Mouse (Mus musculus): ENCODE results near the gene Mbtps2. TPM values are rescaled to one million over a fixed set of nuclear protein-coding genes. Genes with fewer than 3 reads are reported as not detected.

Gene Mbtps2
- total and polyA plus RNA-seq, 3 experiments, result 5.8 to 30.2 (median 12.4) TPM

- H3K4me2 ChIP-seq (ENCODE audit: insufficient read depth, low read depth, poor library complexity, severe bottlenecking), result peak overlapping the region; percentile 64; the same call in 1 of the 2 replicates
- in situ Hi-C loops (cut with MboI; ENCODE audit: low pct_ligation_motif_present, low pct_unique_long_range_greater_than_20kb, low sequenced_read_pairs) (no loop called here), dilution Hi-C loops (cut with MboI; ENCODE audit: extremely low pct_ligation_motif_present, extremely low pct_unique_long_range_greater_than_20kb, low sequenced_read_pairs) (no loop called here)
- H3K9me3 ChIP-seq (replicated peaks; ENCODE audit: low read length), result peaks cover 3% of the 10 kb centered on the region
- TF ChIP-seq MYC (IDR thresholded peaks at IDR 0.05; ENCODE audit: low read depth, low read length) (peak; percentile 41; the same call in 1 of the 2 replicates), JUND (conservative IDR thresholded peaks at IDR 0.05; ENCODE audit: low read depth, low read length) (no peak), CHD1 (IDR thresholded peaks at IDR 0.05; ENCODE audit: low read depth, low read length) (peak; percentile 51; the same call in 1 of the 2 replicates), MXI1 (IDR thresholded peaks at IDR 0.05; ENCODE audit: low read depth, low read length) (peak; percentile 74), BHLHE40 (IDR thresholded peaks at IDR 0.05; ENCODE audit: low read depth, low read length) (peak; percentile 70), JUN (IDR thresholded peaks at IDR 0.05; ENCODE audit: insufficient read depth, low read depth, low read length) (no peak), CHD2 (IDR thresholded peaks at IDR 0.05; ENCODE audit: low read length) (peak; percentile 13; the same call in 1 of the 2 replicates)
- no peak for DNase-seq (ENCODE audit: extremely low read depth)
- H3K27ac ChIP-seq (ENCODE audit: insufficient read depth, low read depth), result peak overlapping the region; percentile 96; the same call in 1 of the 2 replicates
- peak overlapping the region; percentile 61 to 100 (median 65) for H3K4me3 ChIP-seq (replicated peaks in 1 of 3; ENCODE audit: low read depth in 2 of 3, low read length in 2 of 3, poor library complexity in 1 of 3)
- H3K36me3 ChIP-seq (replicated peaks in 1 of 2; ENCODE audit: control insufficient read depth in 1 of 2, insufficient read depth in 1 of 2, low read length in 1 of 2), result peaks cover 0 to 10% of the 10 kb centered on the region in 2 experiments
- H3K27me3 ChIP-seq (replicated peaks), result no peaks in the 10 kb centered on the region
- H3K4me1 ChIP-seq (ENCODE audit: control insufficient read depth in 1 of 2, insufficient read depth in 2 of 2), result peaks cover 0 to 14% of the 10 kb centered on the region in 2 experiments; a peak in 2 of 4 replicates
- peaks cover 51% of the 10 kb centered on the region for H3K79me2 ChIP-seq (replicated peaks; ENCODE audit: control insufficient read depth, extremely low read depth, insufficient read depth, poor library complexity, severe bottlenecking)
- peak overlapping the region; percentile 91 for H3K9ac ChIP-seq (ENCODE audit: insufficient read depth, low read depth)
Measured at GRCm38 (mm10) chrX:157490769-157491144, 107.8 kb downstream of the Mbtps2 start.

DNA sequence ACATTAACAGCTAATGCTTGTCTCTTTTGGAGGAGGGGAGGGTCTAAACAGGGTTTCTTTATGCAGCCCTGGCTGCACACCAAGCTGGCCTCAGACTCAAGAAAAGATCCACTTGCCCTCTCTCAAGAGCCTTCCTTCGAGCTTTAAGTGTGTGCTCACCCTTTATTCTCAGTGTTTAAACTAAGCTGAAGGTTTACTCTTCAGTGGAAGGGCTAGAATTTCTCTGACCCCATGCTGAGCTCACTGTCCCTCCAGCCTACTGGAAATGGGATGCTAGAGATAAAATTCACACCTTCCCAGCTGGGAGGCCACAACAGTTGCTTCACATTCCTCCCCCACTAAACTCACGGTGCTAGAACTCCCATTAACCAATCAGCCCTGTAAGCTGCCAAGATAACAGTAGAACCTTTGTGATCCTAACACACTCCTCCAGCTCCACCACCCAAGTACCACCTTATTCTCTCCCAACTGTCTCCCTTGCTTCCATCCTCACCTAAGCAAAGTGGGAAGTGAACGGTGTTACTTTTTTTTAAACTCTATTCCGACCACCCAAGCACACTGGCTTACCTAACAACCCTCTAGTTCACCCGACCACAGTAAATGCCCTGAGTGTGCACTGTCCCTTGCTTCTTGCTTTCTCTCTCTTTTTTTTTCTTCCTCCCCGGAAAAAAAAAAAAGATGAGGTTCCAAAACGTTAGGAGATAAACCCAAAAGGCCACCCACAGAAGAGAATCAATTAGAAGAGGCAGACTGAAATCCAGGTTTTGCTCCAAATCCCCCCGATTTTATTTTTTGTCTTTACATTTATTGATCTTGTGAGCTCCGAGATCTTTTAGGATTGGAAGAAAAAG, 108.4 kb downstream of the Mbtps2 start:
- H3K79me2 ChIP-seq (replicated peaks; ENCODE audit: control insufficient read depth, extremely low read depth, insufficient read depth, poor library complexity, severe bottlenecking), result peaks cover 57% of the 10 kb centered on the region
- peaks cover 0 to 13% of the 10 kb centered on the region in 2 experiments for H3K36me3 ChIP-seq (replicated peaks in 1 of 2; ENCODE audit: control insufficient read depth in 1 of 2, insufficient read depth in 1 of 2, low read length in 1 of 2)
- H3K27me3 ChIP-seq (replicated peaks), result no peaks in the 10 kb centered on the region
- peak overlapping the region; percentile 45 for H3K27ac ChIP-seq (ENCODE audit: insufficient read depth, low read depth)
- peaks cover 3% of the 10 kb centered on the region for H3K9me3 ChIP-seq (replicated peaks; ENCODE audit: low read length)
- DNase-seq (ENCODE audit: extremely low read depth), result no peak
- peaks cover 0 to 15% of the 10 kb centered on the region in 2 experiments; a peak in 2 of 4 replicates for H3K4me1 ChIP-seq (ENCODE audit: control insufficient read depth in 1 of 2, insufficient read depth in 2 of 2)
- in situ Hi-C loops (cut with MboI; ENCODE audit: low pct_ligation_motif_present, low pct_unique_long_range_greater_than_20kb, low sequenced_read_pairs) (no loop called here), dilution Hi-C loops (cut with MboI; ENCODE audit: extremely low pct_ligation_motif_present, extremely low pct_unique_long_range_greater_than_20kb, low sequenced_read_pairs) (no loop called here)
- peak overlapping the region; percentile 64 for H3K4me2 ChIP-seq (ENCODE audit: insufficient read depth, low read depth, poor library complexity, severe bottlenecking)
- TF ChIP-seq ZNF384 (IDR thresholded peaks at IDR 0.05; ENCODE audit: low read depth, low read length) (peak; percentile 66), SIN3A (IDR thresholded peaks at IDR 0.05; ENCODE audit: low read length) (peak; percentile 11), KAT2A (IDR thresholded peaks at IDR 0.05; ENCODE audit: insufficient replicate concordance, low read length) (no peak), MAFK (IDR thresholded peaks at IDR 0.05; ENCODE audit: insufficient replicate concordance, low read length) (no peak), MEF2A (IDR thresholded peaks at IDR 0.05; ENCODE audit: borderline replicate concordance, low read depth, low read length) (no peak), NELFE (IDR thresholded peaks at IDR 0.05; ENCODE audit: low read depth, low read length) (no peak), POLR2A (IDR thresholded peaks at IDR 0.05; ENCODE audit: low read depth, low read length) (no peak)
- peak overlapping the region; percentile 61 to 100 (median 65) for H3K4me3 ChIP-seq (replicated peaks in 1 of 3; ENCODE audit: low read depth in 2 of 3, low read length in 2 of 3, poor library complexity in 1 of 3)
- peak overlapping the region; percentile 91 for H3K9ac ChIP-seq (ENCODE audit: insufficient read depth, low read depth)
